Mouse (Mus musculus) activated CD4-positive, CD25-positive, alpha-beta regulatory T cell, adult 4 months (primary cell): ENCODE measurements around the gene Zfx. TPM values are rescaled to one million over a fixed set of nuclear protein-coding genes. Genes with fewer than 3 reads are reported as not detected.

ENCODE experiments used
- ATAC-seq: one replicate; pipeline ENCODE4 v1.8.0; 2017
- polyA plus RNA-seq, 2 experiments: library from polyadenylated mRNA; unstranded; fragments of 100-300 nt; shearing (Covaris generic); gene quantifications; one replicate each; pipeline ENCODE4 v1.2.1; 2017

Gene Zfx
- polyA plus RNA-seq, 2 experiments from 2014 or later, result 34.2 to 43.3 TPM

DNA sequence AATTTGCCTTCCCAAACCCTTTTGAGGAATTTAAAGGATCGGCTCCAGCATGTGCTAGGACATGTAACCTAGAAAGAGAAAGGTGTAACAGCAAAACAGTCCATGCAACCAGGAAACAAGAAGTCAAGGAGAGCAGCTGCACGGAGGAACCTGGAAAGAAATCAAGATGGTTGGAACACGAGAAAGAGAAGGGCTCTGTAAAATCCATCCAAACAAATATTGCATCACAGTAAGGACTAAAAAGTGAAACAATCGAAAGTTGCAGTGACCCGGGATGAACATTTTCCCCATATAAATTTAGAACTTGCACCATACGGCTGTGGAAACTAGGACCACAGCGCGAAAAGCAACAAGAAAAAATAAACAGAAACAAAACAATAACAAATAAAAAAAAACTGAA lies 62.8 kb downstream of the Zfx start:
- ATAC-seq, result no peak

GRCm38 (mm10) chrX:94058748-94059147 lies 64.8 kb downstream of the Zfx start:
- no peak for ATAC-seq

DNA sequence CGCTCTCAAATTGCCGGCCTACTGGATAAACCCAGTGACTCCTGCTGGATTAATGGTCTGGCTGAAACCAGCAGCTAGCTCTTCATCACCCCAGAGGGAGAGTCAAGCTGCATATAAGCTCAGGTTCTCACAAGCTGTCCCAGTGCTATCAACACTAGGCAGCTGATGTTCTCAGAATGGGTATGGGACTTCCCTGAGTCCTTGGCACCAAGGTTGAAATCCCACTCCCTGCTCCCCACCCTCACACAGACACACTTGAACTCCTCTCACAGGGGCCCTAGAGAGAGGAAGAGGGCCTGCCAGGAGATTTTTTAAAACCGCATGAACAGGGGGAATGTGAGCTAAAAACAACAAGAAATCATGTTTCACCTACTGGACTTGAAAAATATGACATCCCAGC lies 74.5 kb downstream of the Zfx start:
- ATAC-seq, result no peak

- no peak for ATAC-seq
Measured at GRCm38 (mm10) chrX:94048048-94048447, 75.5 kb downstream of the Zfx start.

- no peak for ATAC-seq
Measured at GRCm38 (mm10) chrX:94047381-94047780, 76.1 kb downstream of the Zfx start.

DNA sequence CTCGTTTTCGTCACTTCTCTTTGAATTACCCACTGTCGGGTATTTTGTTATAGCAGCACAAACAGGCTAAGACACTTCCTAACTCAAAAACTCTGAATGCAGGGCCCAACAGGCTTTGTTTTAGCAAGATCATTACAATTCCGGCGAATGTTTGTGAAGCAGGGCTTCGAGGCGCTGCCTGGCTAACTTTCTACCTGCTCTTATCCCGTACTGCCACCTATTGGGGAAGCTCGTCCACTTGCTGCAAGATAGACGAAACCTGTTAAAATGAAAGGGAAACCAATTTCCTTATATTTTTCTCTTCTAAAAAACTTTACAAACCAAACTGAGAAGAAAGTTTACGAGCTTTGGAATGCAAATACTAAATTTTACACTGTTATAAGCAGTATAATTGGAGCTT lies 90.6 kb downstream of the Zfx start:
- peak; percentile 80 for ATAC-seq

DNA sequence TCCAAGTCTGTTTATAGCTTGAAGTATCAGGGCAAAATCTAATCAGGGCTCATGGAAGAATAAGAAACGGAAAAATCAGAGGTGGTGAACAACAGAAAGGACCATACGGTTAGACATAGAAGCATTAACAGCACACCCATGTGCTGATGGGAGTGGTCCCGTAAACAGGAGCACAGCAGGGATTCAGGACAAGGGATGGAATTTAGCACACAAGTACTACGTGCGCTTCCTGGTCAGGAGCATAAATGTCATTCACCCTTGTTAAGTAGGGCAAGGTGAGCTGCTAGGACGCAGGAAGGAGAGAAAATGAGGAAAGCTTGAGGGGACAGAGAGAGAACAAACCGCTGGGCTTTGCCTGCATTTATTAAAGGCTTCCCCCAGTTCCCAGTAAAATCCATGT lies 93.4 kb downstream of the Zfx start:
- no peak for ATAC-seq

Other genes starting within 250 kb of the Zfx start
- not detected for gene AU015836, start 155.0 kb downstream of the Zfx start, polyA plus RNA-seq
- 10 to 100 TPM; 69.3 to 77.1 TPM for gene Eif2s3x, start 89.2 kb upstream of the Zfx start, polyA plus RNA-seq
- gene Klhl15, start 110.9 kb upstream of the Zfx start, polyA plus RNA-seq, result 1 to 10 TPM; 7.5 to 9.4 TPM
- gene Fam90a1b, start 243.1 kb upstream of the Zfx start, polyA plus RNA-seq, result not detected
- gene Apoo, start 243.4 kb upstream of the Zfx start, polyA plus RNA-seq, result 10 to 100 TPM; 18.5 to 22.4 TPM